Mouse (Mus musculus) embryonic facial prominence, embryonic 14.5 days (tissue): ENCODE measurements around the gene Msi2. TPM values are rescaled to one million over a fixed set of nuclear protein-coding genes. Genes with fewer than 3 reads are reported as not detected.

Experiments used
- ATAC-seq: fragments of 200-750 bp; cut with Nextera tagmentation; 2 replicates; pipeline ENCODE4 v1.8.0; 2017; ENCODE audit warnings: low read depth, moderate number of reproducible peaks, moderate TSS enrichment
- DNase-seq: peaks from one replicate; pipeline ENCODE4 v3.0.0-alpha.2; 2015; ENCODE audit warnings: low spot score
- H3K27ac ChIP-seq: fragments of 300-500 bp; sonication (generic); replicated peaks from 2 replicates; pipeline ENCODE4 v1.5.1; 2014; ENCODE audit warnings: low read depth, mild to moderate bottlenecking, low read length, moderate library complexity
- H3K27me3 ChIP-seq: fragments of 300-500 bp; sonication (generic); replicated peaks from 2 replicates; pipeline ENCODE4 v1.6.1; 2014; ENCODE audit warnings: low read length; ENCODE audit not compliant: control insufficient read depth, insufficient read depth
- H3K36me3 ChIP-seq: fragments of 300-500 bp; sonication (generic); 2 replicates; pipeline ENCODE4 v1.6.1; 2014; ENCODE audit warnings: low read length, mixed read lengths; ENCODE audit not compliant: control insufficient read depth, insufficient read depth
- H3K4me1 ChIP-seq: fragments of 300-500 bp; sonication (generic); 2 replicates; pipeline ENCODE4 v1.6.1; 2014; ENCODE audit warnings: antibody characterized with exemption, low read length; ENCODE audit not compliant: control insufficient read depth, insufficient read depth
- H3K4me2 ChIP-seq: fragments of 300-500 bp; sonication (generic); 2 replicates; pipeline ENCODE4 v1.6.1; 2014; ENCODE audit warnings: low read depth, mild to moderate bottlenecking, low read length, moderate library complexity, mixed read lengths
- H3K4me3 ChIP-seq: fragments of 300-500 bp; sonication (generic); 2 replicates; pipeline ENCODE4 v1.5.1; 2014; ENCODE audit warnings: low read depth, mild to moderate bottlenecking, low read length
- H3K9ac ChIP-seq: fragments of 300-500 bp; sonication (generic); 2 replicates; pipeline ENCODE4 v1.6.1; 2014; ENCODE audit warnings: low read depth, mild to moderate bottlenecking, low read length, moderate library complexity, mixed read lengths
- H3K9me3 ChIP-seq: fragments of 300-500 bp; sonication (generic); 2 replicates; pipeline ENCODE4 v1.6.1; 2016; ENCODE audit warnings: low read length; ENCODE audit not compliant: control insufficient read depth
- WGBS: fragments of 180-500 bp; shearing (Covaris S2); extraction: QIAGEN DNeasy Blood & Tissue Kit; methylation state at CpG from one replicate; pipeline ENCODE4 v1.1.7; 2014; 5-methylcytosine and 5-hydroxymethylcytosine counted together
- polyA plus RNA-seq: library from polyadenylated mRNA; unstranded; fragments of >200 nt; fragmentation: Nextera tagmentation; extraction: Ambion mirVana; gene quantifications from 2 replicates; pipeline ENCODE4 v1.2.1, GENCODE M21; 2014

Msi2 gene
- polyA plus RNA-seq, 1 experiment from 2014 or later = 15.2 TPM

GRCm38 (mm10) chr11:88717016-88717643 is 1.2 kb downstream of the Msi2 start:
- Histone ChIP-seq H3K27me3 (no peaks in the 10 kb centered on the region), H3K9me3 (no peaks in the 10 kb centered on the region), H3K4me3 (peak overlapping the region; percentile 90), H3K4me2 (peak overlapping the region; percentile 86), H3K27ac (peak overlapping the region; percentile 92), H3K9ac (peak overlapping the region; percentile 99), H3K4me1 (peaks cover 14% of the 10 kb centered on the region), H3K36me3 (peaks cover 6% of the 10 kb centered on the region)
- DNase-seq = no peak
- WGBS = under 1% methylated on average over 19 of the region's 19 CpGs
- ATAC-seq = no peak

GRCm38 (mm10) chr11:88716061-88716994 is 2.0 kb downstream of the Msi2 start:
- Histone ChIP-seq H3K4me3 (peak overlapping the region; percentile 90), H3K9ac (peak overlapping the region; percentile 99), H3K9me3 (no peaks in the 10 kb centered on the region), H3K36me3 (peaks cover 14% of the 10 kb centered on the region), H3K4me2 (peak overlapping the region; percentile 86), H3K4me1 (peaks cover 14% of the 10 kb centered on the region), H3K27me3 (no peaks in the 10 kb centered on the region), H3K27ac (peak overlapping the region; percentile 92)
- WGBS = 2% methylated on average over 23 of the region's 23 CpGs
- ATAC-seq (0 out of 2 replicates have a peak, but pooled peaks have one; percentile 7), DNase-seq (peak; percentile 63)

- WGBS = 23% methylated on average over 7 of the region's 7 CpGs
- no peak for ATAC-seq
- peak overlapping the region; percentile 99; the same call in 1 of the 2 replicates for H3K9ac ChIP-seq
These were observed 3.0 kb downstream of the Msi2 start for GRCm38 (mm10) chr11:88715299-88715698.

GRCm38 (mm10) chr11:88714127-88714526 is 4.2 kb downstream of the Msi2 start:
- H3K4me3 ChIP-seq = 0 out of 2 replicates have a peak overlapping the region, but pooled peaks have one; percentile 90
- H3K9me3 ChIP-seq = no peaks in the 10 kb centered on the region
- 57% methylated on average over 7 of the region's 7 CpGs for WGBS
- peak overlapping the region; percentile 86 for H3K4me2 ChIP-seq
- peaks cover 18% of the 10 kb centered on the region for H3K4me1 ChIP-seq
- H3K27me3 ChIP-seq = no peaks in the 10 kb centered on the region
- DNase-seq (no peak), ATAC-seq (no peak)
- peaks cover 35% of the 10 kb centered on the region for H3K36me3 ChIP-seq
- no peak overlapping the region; the same call in 1 of the 2 replicates for H3K27ac ChIP-seq
- H3K9ac ChIP-seq = 0 out of 2 replicates have a peak overlapping the region, but pooled peaks have one; percentile 34

More at GRCm38 (mm10) chr11:88715299-88715698, 3.0 kb downstream of the Msi2 start:
- DNase-seq = no peak
- H3K4me1 ChIP-seq = peaks cover 14% of the 10 kb centered on the region
- peak overlapping the region; percentile 86 for H3K4me2 ChIP-seq
- H3K9me3 ChIP-seq = no peaks in the 10 kb centered on the region
- H3K27me3 ChIP-seq = no peaks in the 10 kb centered on the region
- peaks cover 23% of the 10 kb centered on the region for H3K36me3 ChIP-seq
- no peak overlapping the region for H3K27ac ChIP-seq
- H3K4me3 ChIP-seq = peak overlapping the region; percentile 90

GRCm38 (mm10) chr11:88713479-88713878 is 4.8 kb downstream of the Msi2 start:
- peak overlapping the region; percentile 86; the same call in 1 of the 2 replicates for H3K4me2 ChIP-seq
- 42% methylated on average over 9 of the region's 9 CpGs for WGBS
- H3K9me3 ChIP-seq = no peaks in the 10 kb centered on the region
- ATAC-seq = no peak
- 0 out of 2 replicates have a peak overlapping the region, but pooled peaks have one; percentile 34 for H3K9ac ChIP-seq
- H3K4me3 ChIP-seq = 0 out of 2 replicates have a peak overlapping the region, but pooled peaks have one; percentile 13
- peaks cover 18% of the 10 kb centered on the region for H3K4me1 ChIP-seq
- DNase-seq = no peak
- no peak overlapping the region; the same call in 1 of the 2 replicates for H3K27ac ChIP-seq
- H3K27me3 ChIP-seq = no peaks in the 10 kb centered on the region
- H3K36me3 ChIP-seq = peaks cover 41% of the 10 kb centered on the region

- H3K9me3 ChIP-seq = no peaks in the 10 kb centered on the region
- DNase-seq (no peak), ATAC-seq (no peak; the same call in 1 of the 2 replicates)
- no peak overlapping the region for H3K9ac ChIP-seq
- H3K36me3 ChIP-seq = peaks cover 56% of the 10 kb centered on the region
- no peak overlapping the region for H3K27ac ChIP-seq
- H3K27me3 ChIP-seq = no peaks in the 10 kb centered on the region
- H3K4me1 ChIP-seq = peaks cover 16% of the 10 kb centered on the region
- no peak overlapping the region for H3K4me3 ChIP-seq
- WGBS = 74% methylated on average over 15 of the region's 15 CpGs
- no peak overlapping the region for H3K4me2 ChIP-seq
These were observed 8.3 kb downstream of the Msi2 start for GRCm38 (mm10) chr11:88709876-88710614.

- ATAC-seq (no peak), DNase-seq (no peak)
- 38% methylated on average over 11 of the region's 11 CpGs for WGBS
- H3K4me1 ChIP-seq = peaks cover 12% of the 10 kb centered on the region
- H3K4me3 ChIP-seq = no peak overlapping the region
- H3K9ac ChIP-seq = no peak overlapping the region
- no peak overlapping the region for H3K27ac ChIP-seq
- H3K36me3 ChIP-seq = peaks cover 60% of the 10 kb centered on the region
- H3K4me2 ChIP-seq = no peak overlapping the region
- no peaks in the 10 kb centered on the region for H3K9me3 ChIP-seq
- no peaks in the 10 kb centered on the region for H3K27me3 ChIP-seq
These were observed 11.0 kb downstream of the Msi2 start for GRCm38 (mm10) chr11:88707228-88707775.

- H3K4me3 ChIP-seq = no peak overlapping the region
- 64% methylated on average over 10 of the region's 10 CpGs for WGBS
- H3K27me3 ChIP-seq = no peaks in the 10 kb centered on the region
- no peak overlapping the region for H3K4me2 ChIP-seq
- peaks cover 12% of the 10 kb centered on the region for H3K4me1 ChIP-seq
- peaks cover 57% of the 10 kb centered on the region for H3K36me3 ChIP-seq
- H3K27ac ChIP-seq = no peak overlapping the region
- no peak for DNase-seq
- H3K9ac ChIP-seq = no peak overlapping the region
- H3K9me3 ChIP-seq = no peaks in the 10 kb centered on the region
- ATAC-seq = no peak
These were observed 13.6 kb downstream of the Msi2 start for GRCm38 (mm10) chr11:88704688-88705087.
